Mouse (Mus musculus) left cerebral cortex, postnatal 36 days (tissue): ENCODE measurements around the gene Gm13178. TPM values are rescaled to one million over a fixed set of nuclear protein-coding genes. Genes with fewer than 3 reads are reported as not detected.

ENCODE experiments used
- DNase-seq, 2 experiments: peaks; one replicate each; pipeline ENCODE4 v3.0.0; 2021 to 2022; ENCODE audit warnings: low spot score in 2 of 2, mixed read lengths in 1 of 2
- intact Hi-C: fragments of 180-260 bp; cut with DNase I; formaldehyde crosslinking; loops from one replicate; pipeline ENCODE4 v1.15.1; 2025
- total RNA-seq, 2 experiments: library from RNA; stranded (reverse); gene quantifications; 2 replicates each; pipeline ENCODE4 v1.2.3; 2021

Gm13178 gene
- not detected for total RNA-seq

DNA sequence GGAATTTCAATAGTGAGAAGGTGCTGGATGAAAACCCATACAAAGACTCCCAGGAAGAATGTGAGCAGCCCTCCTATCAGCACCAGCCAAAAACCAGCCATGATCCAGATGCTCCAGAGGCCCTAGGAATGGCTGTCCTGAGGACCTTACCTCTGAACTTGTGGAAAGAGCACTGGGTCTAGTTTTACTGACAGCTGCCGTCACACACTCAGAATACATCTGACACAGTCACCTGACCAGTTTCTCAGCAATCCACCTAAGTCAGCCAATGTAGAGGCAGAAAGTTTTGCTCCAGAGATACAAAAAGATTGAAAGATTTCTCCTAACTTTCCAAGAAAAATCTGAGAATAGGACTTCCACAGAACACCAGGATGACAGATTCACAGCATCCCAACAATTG, at the start of gene Gm13178:
Gm13178 (minus strand) TSS at position 101 of the 400 bp plus-strand sequence.
- intact Hi-C loops: no loop called here
- DNase-seq: no peak

GRCm38 (mm10) chr4:144765722-144766121, 44.5 kb upstream of the Gm13178 start:
- peak; percentile 10 to 24 for DNase-seq
- intact Hi-C loops: loop anchor here (5.0 to 10.0 kb wide), 2 partner anchors 107 to 529 kb away; no protein-coding TSS in a partner anchor

- intact Hi-C loops: no loop called here
- no peak for DNase-seq
Measured at GRCm38 (mm10) chr4:144749139-144749538, 27.9 kb upstream of the Gm13178 start.

DNA sequence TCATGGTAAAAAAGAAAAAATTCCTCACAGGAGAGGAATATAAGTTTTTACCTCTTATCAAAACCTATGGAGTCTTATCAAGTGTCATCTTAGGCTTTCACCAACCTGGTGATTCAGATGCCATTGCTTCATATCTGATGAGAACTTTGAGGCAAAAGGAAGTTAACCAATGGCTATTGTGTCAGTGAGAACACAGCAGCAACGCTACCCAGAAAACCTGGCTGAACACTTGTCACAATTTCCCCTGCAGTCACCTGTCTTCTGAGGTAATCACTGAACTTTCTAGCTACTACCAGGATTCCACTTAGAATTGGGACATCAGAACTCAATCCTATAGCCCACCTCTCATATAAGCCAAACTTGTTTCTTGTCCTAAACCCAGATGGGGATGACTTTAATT, 1.5 kb downstream of the Gm13178 start:
- no peak for DNase-seq
- intact Hi-C loops: no loop called here

GRCm38 (mm10) chr4:144718288-144718687, 2.9 kb downstream of the Gm13178 start:
- no peak for DNase-seq
- intact Hi-C loops: no loop called here

DNA sequence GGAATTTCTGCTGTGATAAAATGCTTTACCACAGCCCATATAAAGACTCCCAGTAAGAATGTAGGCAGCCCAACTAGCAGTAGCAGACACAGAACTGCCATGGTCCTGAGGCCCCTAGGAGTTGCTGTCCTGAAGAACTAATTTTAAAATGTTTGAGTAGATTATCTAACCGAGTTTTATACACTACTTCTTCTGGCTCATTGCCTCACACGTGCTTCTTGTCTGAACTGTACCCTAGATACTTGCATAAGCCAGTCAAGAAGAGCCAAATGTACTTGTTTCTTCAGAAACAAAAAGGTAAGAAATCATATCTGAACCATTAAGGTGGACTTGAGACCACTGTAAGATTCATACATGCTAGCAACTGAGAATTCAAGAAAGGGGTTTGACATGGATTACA, 34.9 kb downstream of the Gm13178 start, which contains the start of gene Gm436:
Gm436 (minus strand) TSS at position 101 of the 400 bp plus-strand sequence.
- intact Hi-C loops: no loop called here
- no peak for DNase-seq

Other genes starting within 250 kb of the Gm13178 start
- not detected for gene 9430007A20Rik, start 201.6 kb downstream of the Gm13178 start, total RNA-seq
- gene Gm13124, start 156.3 kb downstream of the Gm13178 start, total RNA-seq: not detected
- gene Aadacl4, start 107.7 kb downstream of the Gm13178 start, total RNA-seq: not detected
- gene Gm436, start 35.0 kb downstream of the Gm13178 start, total RNA-seq: not detected
- gene Gm438, start 65.2 kb upstream of the Gm13178 start, total RNA-seq: not detected
- gene Dhrs3, start 171.4 kb upstream of the Gm13178 start, total RNA-seq: 10 to 100 TPM; 24.8 to 27.9 TPM